Mouse (Mus musculus) lung, adult 2 months (tissue): Measurements from ENCODE around the gene Yod1.

Source experiments
- CTCF ChIP-seq: fragments of 200-500 bp; IDR thresholded peaks from 2 replicates; pipeline ENCODE4 v1.5.1; 2011; ENCODE audit warnings: mild to moderate bottlenecking, low read length, control low read depth; ENCODE audit not compliant: insufficient read depth
- POLR2A ChIP-seq: fragments of 200-500 bp; IDR thresholded peaks from 2 replicates; pipeline ENCODE4 v1.6.1; 2011; ENCODE audit warnings: low read depth, mild to moderate bottlenecking, control low read depth, low read length, borderline replicate concordance; ENCODE audit errors: extremely low read depth

- TF ChIP-seq CTCF = no peak
- TF ChIP-seq POLR2A = no peak
Observed at GRCm38 (mm10) chr1:130739636-130740035, 22.5 kb downstream of the Yod1 start.
